Mouse (Mus musculus): ENCODE data around the gene Eln.

- TF ChIP-seq POLR2A (IDR thresholded peaks at IDR 0.05; ENCODE audit: control insufficient read depth, extremely low read depth, insufficient read depth, low read length, poor library complexity), result no peak
- no peak for TF ChIP-seq CTCF (IDR thresholded peaks at IDR 0.05; ENCODE audit: borderline replicate concordance, control insufficient read depth, extremely low read depth, insufficient read depth, low read length, poor library complexity)
Observed at GRCm38 (mm10) chr5:134675956-134676759, 71.0 kb downstream of the Eln start.
